Mouse (Mus musculus): ENCODE measurements at regions not wholly inside any gene's neighbourhood (a gene's known extent, or its start where the extent isn't known, plus 50 kb on each side); places are given as distances from the start of the nearest gene placed in this dataset.
"Not testable (repeated sequence)": the region's sequence is repeated elsewhere in the genome, so short reads cannot be mapped to it uniquely, and the experiment has no call there.

DNA sequence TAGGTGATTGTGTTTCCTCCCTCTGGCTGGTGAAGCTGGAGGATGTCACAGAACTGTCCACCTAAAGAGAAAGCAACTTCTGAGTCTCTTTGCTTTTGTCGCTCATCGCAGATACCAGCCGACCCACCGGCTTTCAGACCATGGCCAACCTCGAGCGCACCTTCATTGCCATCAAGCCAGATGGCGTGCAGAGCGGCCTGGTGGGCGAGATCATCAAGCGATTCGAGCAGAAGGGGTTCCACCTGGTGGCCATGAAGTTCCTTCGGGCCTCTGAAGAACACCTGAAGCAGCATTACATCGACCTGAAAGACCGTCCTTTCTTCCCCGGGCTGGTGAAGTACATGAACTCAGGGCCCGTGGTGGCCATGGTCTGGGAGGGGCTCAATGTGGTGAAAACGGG lies 131.7 kb downstream of the Nuak1 start:
- not testable (repeated sequence) for TF ChIP-seq POLR2A (IDR thresholded peaks at IDR 0.05; ENCODE audit: borderline replicate concordance, control insufficient read depth, low read depth, low read length); CTCF (IDR thresholded peaks at IDR 0.05; ENCODE audit: control insufficient read depth, insufficient read depth, low read length)

Data from bone marrow, adult 2 months (tissue).